Mouse (Mus musculus) G1E (cell line): ENCODE results near the gene S100a2.

Source experiments
- CTCF ChIP-seq: IDR thresholded peaks from 2 replicates; pipeline ENCODE4 v1.5.1; 2012; ENCODE audit warnings: low read depth, low read length, inconsistent platforms, mixed read lengths
- GATA1 ChIP-seq: IDR thresholded peaks from 2 replicates; pipeline ENCODE4 v1.6.1; 2012; ENCODE audit warnings: borderline replicate concordance, low read length, inconsistent platforms, mixed read lengths

GRCm38 (mm10) chr3:90600036-90600435 is 10.0 kb downstream of the S100a2 start:
- TF ChIP-seq CTCF: no peak
- TF ChIP-seq GATA1: no peak
